Mouse (Mus musculus): ENCODE measurements at regions not wholly inside any gene's neighbourhood (a gene's known extent, or its start where the extent isn't known, plus 50 kb on each side); places are given as distances from the start of the nearest gene placed in this dataset.

GRCm38 (mm10) chr1:43337168-43337784 is 107.1 kb upstream of the Nck2 start:
- Histone ChIP-seq H3K4me3 (ENCODE audit: insufficient read depth in 1 of 2, low read depth in 1 of 2, low read length in 2 of 2, poor library complexity in 1 of 2, severe bottlenecking in 1 of 2) (no peak overlapping the region), H3K9ac (ENCODE audit: insufficient read depth, low read depth, low read length, poor library complexity, severe bottlenecking) (no peak overlapping the region), H3K4me1 (ENCODE audit: control insufficient read depth in 2 of 2, insufficient read depth in 2 of 2, low read length in 2 of 2, poor library complexity in 1 of 2) (no peaks in the 10 kb centered on the region), H3K36me3 (ENCODE audit: control insufficient read depth, insufficient read depth, low read length, poor library complexity, severe bottlenecking) (no peaks in the 10 kb centered on the region), H3K27ac (ENCODE audit: insufficient read depth, low read depth, low read length, poor library complexity, severe bottlenecking) (no peak overlapping the region; the same call in 1 of the 2 replicates), H3K9me3 (ENCODE audit: control insufficient read depth, insufficient read depth, low read depth, low read length) (peaks cover 2% of the 10 kb centered on the region; the same call in 1 of the 2 replicates)
- in situ Hi-C loops (cut with MboI; ENCODE audit: low sequenced_read_pairs in 2 of 2, unreplicated experiment in 2 of 2) = no loop called here
- TF ChIP-seq ZC3H11A (IDR thresholded peaks at IDR 0.05; ENCODE audit: borderline replicate concordance, low read depth, low read length) (no peak), MAFK (IDR thresholded peaks at IDR 0.05; ENCODE audit: insufficient read depth, low read depth, low read length) (no peak), CHD2 (IDR thresholded peaks at IDR 0.05; ENCODE audit: low read depth, low read length) (no peak), HCFC1 (IDR thresholded peaks at IDR 0.05; ENCODE audit: borderline replicate concordance, insufficient read depth, low read length) (no peak), ZNF384 (IDR thresholded peaks at IDR 0.05; ENCODE audit: low read depth, low read length) (no peak)
- no peak for DNase-seq (ENCODE audit: low read depth, low spot score)

- no peaks in the 10 kb centered on the region for H3K4me1 ChIP-seq (ENCODE audit: control insufficient read depth in 2 of 2, insufficient read depth in 2 of 2, low read length in 2 of 2, poor library complexity in 1 of 2)
- no peak overlapping the region for H3K4me3 ChIP-seq (ENCODE audit: insufficient read depth in 1 of 2, low read depth in 1 of 2, low read length in 2 of 2, poor library complexity in 1 of 2, severe bottlenecking in 1 of 2)
- no peaks in the 10 kb centered on the region for H3K36me3 ChIP-seq (ENCODE audit: control insufficient read depth, insufficient read depth, low read length, poor library complexity, severe bottlenecking)
- DNase-seq (ENCODE audit: low read depth, low spot score) = no peak
- H3K9me3 ChIP-seq (ENCODE audit: control insufficient read depth, insufficient read depth, low read depth, low read length) = no peaks in the 10 kb centered on the region; the same call in 1 of the 2 replicates
- TF ChIP-seq ZNF384 (IDR thresholded peaks at IDR 0.05; ENCODE audit: low read depth, low read length) (no peak), MAFK (IDR thresholded peaks at IDR 0.05; ENCODE audit: insufficient read depth, low read depth, low read length) (no peak), ZC3H11A (IDR thresholded peaks at IDR 0.05; ENCODE audit: borderline replicate concordance, low read depth, low read length) (no peak), HCFC1 (IDR thresholded peaks at IDR 0.05; ENCODE audit: borderline replicate concordance, insufficient read depth, low read length) (no peak), CHD2 (IDR thresholded peaks at IDR 0.05; ENCODE audit: low read depth, low read length) (no peak)
- H3K27ac ChIP-seq (ENCODE audit: insufficient read depth, low read depth, low read length, poor library complexity, severe bottlenecking) = no peak overlapping the region
- no peak overlapping the region for H3K9ac ChIP-seq (ENCODE audit: insufficient read depth, low read depth, low read length, poor library complexity, severe bottlenecking)
- in situ Hi-C loops (cut with MboI; ENCODE audit: low sequenced_read_pairs in 2 of 2, unreplicated experiment in 2 of 2) = no loop called here
Observed at GRCm38 (mm10) chr1:43338096-43338915, 106.1 kb upstream of the Nck2 start.

- no peaks in the 10 kb centered on the region for H3K36me3 ChIP-seq (ENCODE audit: control insufficient read depth, insufficient read depth, low read length, poor library complexity, severe bottlenecking)
- H3K4me1 ChIP-seq (ENCODE audit: control insufficient read depth in 2 of 2, insufficient read depth in 2 of 2, low read length in 2 of 2, poor library complexity in 1 of 2) = no peaks in the 10 kb centered on the region
- no peak for DNase-seq (ENCODE audit: low read depth, low spot score)
- H3K9ac ChIP-seq (ENCODE audit: insufficient read depth, low read depth, low read length, poor library complexity, severe bottlenecking) = no peak overlapping the region
- H3K9me3 ChIP-seq (ENCODE audit: control insufficient read depth, insufficient read depth, low read depth, low read length) = no peaks in the 10 kb centered on the region
- H3K4me3 ChIP-seq (ENCODE audit: insufficient read depth in 1 of 2, low read depth in 1 of 2, low read length in 2 of 2, poor library complexity in 1 of 2, severe bottlenecking in 1 of 2) = no peak overlapping the region
- in situ Hi-C loops (cut with MboI; ENCODE audit: low sequenced_read_pairs in 2 of 2, unreplicated experiment in 2 of 2) = no loop called here
- no peak for TF ChIP-seq ZNF384 (IDR thresholded peaks at IDR 0.05; ENCODE audit: low read depth, low read length)
- no peak for TF ChIP-seq ZC3H11A (IDR thresholded peaks at IDR 0.05; ENCODE audit: borderline replicate concordance, low read depth, low read length)
- TF ChIP-seq CHD2 (IDR thresholded peaks at IDR 0.05; ENCODE audit: low read depth, low read length) = no peak
- no peak for TF ChIP-seq MAFK (IDR thresholded peaks at IDR 0.05; ENCODE audit: insufficient read depth, low read depth, low read length)
- no peak for TF ChIP-seq HCFC1 (IDR thresholded peaks at IDR 0.05; ENCODE audit: borderline replicate concordance, insufficient read depth, low read length)
- H3K27ac ChIP-seq (ENCODE audit: insufficient read depth, low read depth, low read length, poor library complexity, severe bottlenecking) = no peak overlapping the region
Observed at GRCm38 (mm10) chr1:43342848-43343247, 101.5 kb upstream of the Nck2 start.

DNA sequence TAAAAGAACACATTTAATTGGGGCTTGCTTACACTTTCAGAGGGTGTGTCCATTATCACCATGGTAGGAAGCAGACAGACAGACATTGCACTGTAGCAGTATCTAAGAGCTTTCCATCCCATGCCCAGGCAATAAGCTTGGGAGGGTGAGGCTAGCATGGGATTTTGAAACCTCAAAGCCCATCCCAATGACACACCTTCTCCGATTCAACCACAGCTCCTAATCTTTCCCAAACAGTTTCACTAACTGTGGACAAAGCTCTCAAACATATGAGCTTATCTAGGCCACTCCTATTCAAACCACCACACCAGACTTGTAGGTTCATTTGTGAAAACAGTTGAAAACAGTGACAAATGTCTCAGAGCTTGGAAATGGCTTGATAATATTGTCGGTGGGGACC is 101.0 kb upstream of the Nck2 start:
- in situ Hi-C loops (cut with MboI; ENCODE audit: low sequenced_read_pairs in 2 of 2, unreplicated experiment in 2 of 2) = no loop called here
- no peak for TF ChIP-seq CHD2 (IDR thresholded peaks at IDR 0.05; ENCODE audit: low read depth, low read length)
- TF ChIP-seq ZC3H11A (IDR thresholded peaks at IDR 0.05; ENCODE audit: borderline replicate concordance, low read depth, low read length) = no peak
- TF ChIP-seq MAFK (IDR thresholded peaks at IDR 0.05; ENCODE audit: insufficient read depth, low read depth, low read length) = no peak
- TF ChIP-seq HCFC1 (IDR thresholded peaks at IDR 0.05; ENCODE audit: borderline replicate concordance, insufficient read depth, low read length) = no peak
- no peak for TF ChIP-seq ZNF384 (IDR thresholded peaks at IDR 0.05; ENCODE audit: low read depth, low read length)
- DNase-seq (ENCODE audit: low read depth, low spot score) = no peak

More for the DNA sequence above, 101.0 kb upstream of the Nck2 start:
- Histone ChIP-seq H3K9me3 (ENCODE audit: control insufficient read depth, insufficient read depth, low read depth, low read length) (no peaks in the 10 kb centered on the region), H3K9ac (ENCODE audit: insufficient read depth, low read depth, low read length, poor library complexity, severe bottlenecking) (no peak overlapping the region), H3K4me3 (ENCODE audit: insufficient read depth in 1 of 2, low read depth in 1 of 2, low read length in 2 of 2, poor library complexity in 1 of 2, severe bottlenecking in 1 of 2) (no peak overlapping the region), H3K4me1 (ENCODE audit: control insufficient read depth in 2 of 2, insufficient read depth in 2 of 2, low read length in 2 of 2, poor library complexity in 1 of 2) (no peaks in the 10 kb centered on the region), H3K27ac (ENCODE audit: insufficient read depth, low read depth, low read length, poor library complexity, severe bottlenecking) (no peak overlapping the region), H3K36me3 (ENCODE audit: control insufficient read depth, insufficient read depth, low read length, poor library complexity, severe bottlenecking) (no peaks in the 10 kb centered on the region)

Measured in ES-E14 (cell line).